Mouse (Mus musculus) T-helper 17 cell (primary cell): ENCODE measurements around the gene Myoz1.
"Not testable (repeated sequence)": the region's sequence is repeated elsewhere in the genome, so short reads cannot be mapped to it uniquely, and the experiment has no call there.

Experiments
- in situ Hi-C, 2 experiments: fragments of 300-600 bp; cut with MboI, MseI; formaldehyde crosslinking; loops; 1 replicate in 1 of 2; 2 replicates in 1 of 2; pipeline ENCODE4 v1.15.1; 2025; ENCODE audit warnings: high pct_unique_total_duplicates in 2 of 2

Gene Myoz1

GRCm38 (mm10) chr14:20639918-20640619, 16.3 kb downstream of the Myoz1 start:
- in situ Hi-C loops, result no loop called here

GRCm38 (mm10) chr14:20638702-20639101, 17.6 kb downstream of the Myoz1 start:
- in situ Hi-C loops, result no loop called here

GRCm38 (mm10) chr14:20637818-20638574, 18.3 kb downstream of the Myoz1 start:
- in situ Hi-C loops, result no loop called here

- in situ Hi-C loops, result not testable (repeated sequence)
These were observed 19.4 kb downstream of the Myoz1 start for GRCm38 (mm10) chr14:20636968-20637367.

GRCm38 (mm10) chr14:20635546-20635945, 20.8 kb downstream of the Myoz1 start:
- in situ Hi-C loops, result no loop called here

- in situ Hi-C loops, result no loop called here
These were observed 25.1 kb downstream of the Myoz1 start for GRCm38 (mm10) chr14:20631253-20631652.

GRCm38 (mm10) chr14:20626971-20627370, 29.4 kb downstream of the Myoz1 start:
- in situ Hi-C loops, result no loop called here

- in situ Hi-C loops, result no loop called here
These were observed 29.9 kb downstream of the Myoz1 start for GRCm38 (mm10) chr14:20626447-20626846.

- in situ Hi-C loops, result no loop called here
These were observed 33.4 kb downstream of the Myoz1 start for GRCm38 (mm10) chr14:20622907-20623306.

- in situ Hi-C loops, result no loop called here
These were observed 33.9 kb downstream of the Myoz1 start for GRCm38 (mm10) chr14:20622412-20622811.

- in situ Hi-C loops, result no loop called here
These were observed 34.4 kb downstream of the Myoz1 start for GRCm38 (mm10) chr14:20621903-20622302.

- in situ Hi-C loops, result no loop called here
These were observed 37.2 kb downstream of the Myoz1 start for GRCm38 (mm10) chr14:20619131-20619530.

- in situ Hi-C loops, result no loop called here
These were observed 38.1 kb downstream of the Myoz1 start for GRCm38 (mm10) chr14:20618211-20618610.

- in situ Hi-C loops, result no loop called here
These were observed 39.9 kb downstream of the Myoz1 start for GRCm38 (mm10) chr14:20616421-20616820.

GRCm38 (mm10) chr14:20615075-20615474, 41.3 kb downstream of the Myoz1 start:
- in situ Hi-C loops, result no loop called here

GRCm38 (mm10) chr14:20612820-20613219, 43.5 kb downstream of the Myoz1 start:
- in situ Hi-C loops, result no loop called here

GRCm38 (mm10) chr14:20610146-20610545, 46.2 kb downstream of the Myoz1 start:
- in situ Hi-C loops, result no loop called here

- in situ Hi-C loops, result no loop called here
These were observed 46.8 kb downstream of the Myoz1 start for GRCm38 (mm10) chr14:20609519-20609918.

GRCm38 (mm10) chr14:20607396-20608126, 48.8 kb downstream of the Myoz1 start:
- in situ Hi-C loops, result no loop called here

GRCm38 (mm10) chr14:20601287-20601686, 55.1 kb downstream of the Myoz1 start:
- in situ Hi-C loops, result no loop called here

GRCm38 (mm10) chr14:20600203-20600602, 56.1 kb downstream of the Myoz1 start:
- in situ Hi-C loops, result no loop called here

GRCm38 (mm10) chr14:20599542-20599941, 56.8 kb downstream of the Myoz1 start:
- in situ Hi-C loops, result no loop called here
